Mouse (Mus musculus) myocyte (in vitro differentiated cells): Measurements from ENCODE around the gene Dgcr6. TPM values are rescaled to one million over a fixed set of nuclear protein-coding genes. Genes with fewer than 3 reads are reported as not detected.

Source experiments
- H3K27me3 ChIP-seq: one replicate; pipeline ENCODE4 v1.6.1; 2011; ENCODE audit not compliant: control insufficient read depth, insufficient read depth, insufficient read length
- H3K36me3 ChIP-seq: one replicate; pipeline ENCODE4 v1.6.1; 2011; ENCODE audit not compliant: control insufficient read depth, insufficient read depth
- H3K4me2 ChIP-seq: one replicate; pipeline ENCODE4 v1.6.1; 2011; ENCODE audit warnings: low read depth, control low read depth
- H3K4me3 ChIP-seq: one replicate; pipeline ENCODE4 v1.5.1; 2011; ENCODE audit warnings: mild to moderate bottlenecking, control low read depth, moderate library complexity
- H3K79me2 ChIP-seq: one replicate; pipeline ENCODE4 v1.6.1; 2011; ENCODE audit not compliant: control insufficient read depth, insufficient read depth
- H3ac ChIP-seq: one replicate; pipeline ENCODE4 v1.6.1; 2011; ENCODE audit not compliant: control insufficient read depth, insufficient read length
- CEBPB ChIP-seq: IDR thresholded peaks from 2 replicates; pipeline ENCODE4 v1.6.1; 2011; ENCODE audit warnings: mild to moderate bottlenecking, moderate library complexity; ENCODE audit not compliant: poor library complexity, insufficient read depth, severe bottlenecking
- E2F4 ChIP-seq: IDR thresholded peaks from one replicate; pipeline ENCODE4 v1.6.1; 2011; ENCODE audit warnings: mild to moderate bottlenecking, control low read depth, moderate library complexity; ENCODE audit not compliant: insufficient read depth
- MAX ChIP-seq: IDR thresholded peaks from one replicate; pipeline ENCODE4 v1.6.1; 2011; ENCODE audit warnings: low read depth, mild to moderate bottlenecking, control low read depth
- MYOD1 ChIP-seq, 3 experiments: IDR thresholded peaks; one replicate each; pipeline ENCODE4 v1.6.1; 2011; ENCODE audit warnings: control low read depth in 2 of 3, low read depth in 2 of 3, mild to moderate bottlenecking in 2 of 3, moderate library complexity in 1 of 3; ENCODE audit not compliant: insufficient read length in 2 of 3, control insufficient read depth in 1 of 3
- MYOG ChIP-seq, 3 experiments: IDR thresholded peaks; one replicate each; pipeline ENCODE4 v1.6.1; 2011; ENCODE audit warnings: control low read depth in 2 of 3, low read depth in 2 of 3, mild to moderate bottlenecking in 2 of 3; ENCODE audit not compliant: insufficient read length in 2 of 3, control insufficient read depth in 1 of 3, insufficient read depth in 1 of 3
- POLR2A ChIP-seq: IDR thresholded peaks from one replicate; pipeline ENCODE4 v1.6.1; 2011; ENCODE audit warnings: low read depth, mild to moderate bottlenecking, control low read depth, moderate library complexity; ENCODE audit not compliant: insufficient read length
- POLR2AphosphoS2 ChIP-seq: IDR thresholded peaks from one replicate; pipeline ENCODE4 v1.6.1; 2011; ENCODE audit warnings: low read depth, control low read depth; ENCODE audit not compliant: insufficient read length
- REST ChIP-seq: IDR thresholded peaks from one replicate; pipeline ENCODE4 v1.6.1; 2011; ENCODE audit warnings: mild to moderate bottlenecking, control low read depth, moderate library complexity; ENCODE audit not compliant: insufficient read depth, insufficient read length
- SRF ChIP-seq: IDR thresholded peaks from one replicate; pipeline ENCODE4 v1.6.1; 2011; ENCODE audit warnings: low read depth; ENCODE audit not compliant: control insufficient read depth, insufficient read length
- TCF12 ChIP-seq: IDR thresholded peaks from one replicate; pipeline ENCODE4 v1.6.1; 2011; ENCODE audit warnings: mild to moderate bottlenecking, control low read depth; ENCODE audit not compliant: poor library complexity, insufficient read depth, severe bottlenecking
- TCF3 ChIP-seq: IDR thresholded peaks from one replicate; pipeline ENCODE4 v1.6.1; 2011; ENCODE audit warnings: low read depth, control low read depth; ENCODE audit not compliant: insufficient read length
- USF1 ChIP-seq: IDR thresholded peaks from one replicate; pipeline ENCODE4 v1.6.1; 2011; ENCODE audit warnings: low read depth, mild to moderate bottlenecking, control low read depth, moderate library complexity
- polyA plus RNA-seq: library from polyadenylated mRNA; unstranded; fragments of >200 nt; fragmentation: generic; extraction: Trizol; gene quantifications from one replicate; pipeline ENCODE4 v1.2.1, GENCODE M21; 2012; ENCODE audit warnings: missing spikeins

The Dgcr6 gene
- polyA plus RNA-seq, 1 experiment = 67.2 TPM

DNA sequence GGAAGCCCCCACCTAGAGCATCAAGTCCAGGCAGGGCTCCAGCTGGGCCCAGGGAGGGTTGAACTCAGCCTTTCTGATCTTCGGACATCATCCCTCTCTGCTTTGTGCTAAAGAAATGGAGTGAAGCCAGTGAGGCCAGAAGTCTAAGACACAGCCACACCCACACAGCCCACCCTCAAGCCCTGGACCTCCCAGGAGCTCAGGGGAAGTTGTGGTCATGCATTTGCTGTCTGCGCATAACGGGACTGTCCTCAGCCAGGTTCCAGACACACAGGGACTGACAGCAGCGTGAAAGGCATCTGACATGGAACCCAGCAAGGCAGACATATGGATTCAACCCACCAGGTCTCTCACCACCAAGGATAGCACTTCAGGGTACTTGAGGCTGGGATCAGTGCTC, 63.8 kb downstream of the Dgcr6 start:
- no peaks in the 10 kb centered on the region for H3K36me3 ChIP-seq
- no peaks in the 10 kb centered on the region for H3K79me2 ChIP-seq
- H3K4me2 ChIP-seq = no peak overlapping the region
- H3ac ChIP-seq = no peak overlapping the region
- TF ChIP-seq USF1 (no peak), POLR2A (no peak), CEBPB (no peak), TCF12 (no peak), TCF3 (no peak)
- H3K4me3 ChIP-seq = no peak overlapping the region
- peaks cover 43% of the 10 kb centered on the region for H3K27me3 ChIP-seq

DNA sequence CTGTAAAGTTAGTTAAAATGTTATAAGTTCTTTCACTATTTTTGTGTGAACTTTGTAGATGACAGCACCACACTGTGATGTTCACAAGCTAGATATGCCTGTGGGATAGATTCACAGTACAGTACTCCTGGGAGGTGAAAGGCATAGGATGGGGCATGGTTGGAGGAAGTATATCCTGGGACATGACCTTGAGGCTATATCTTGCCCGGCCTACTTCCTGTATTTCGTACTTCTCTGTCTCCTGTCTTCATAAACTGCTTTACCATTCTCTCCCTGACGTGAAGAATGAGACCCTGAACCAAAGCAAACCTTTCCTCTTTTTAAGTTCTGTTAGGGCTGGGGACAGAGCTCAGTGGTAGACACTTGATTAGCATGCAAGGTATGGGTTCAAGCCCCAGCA, 65.6 kb downstream of the Dgcr6 start:
- Histone ChIP-seq H3K27me3 (peaks cover 43% of the 10 kb centered on the region), H3K36me3 (no peaks in the 10 kb centered on the region), H3K4me3 (no peak overlapping the region), H3ac (no peak overlapping the region), H3K4me2 (no peak overlapping the region), H3K79me2 (no peaks in the 10 kb centered on the region)
- TF ChIP-seq MYOD1 (IDR thresholded peaks at IDR 0.05; ENCODE audit: control insufficient read depth in 1 of 3, insufficient read length in 2 of 3, low read depth in 2 of 3) (no peak), TCF3 (no peak), CEBPB (no peak), POLR2A (no peak), POLR2AphosphoS2 (no peak), E2F4 (no peak), USF1 (no peak), TCF12 (no peak), MYOG (IDR thresholded peaks at IDR 0.05; ENCODE audit: control insufficient read depth in 1 of 3, insufficient read depth in 1 of 3, insufficient read length in 2 of 3, low read depth in 2 of 3) (no peak), REST (no peak), SRF (no peak), MAX (no peak)

DNA sequence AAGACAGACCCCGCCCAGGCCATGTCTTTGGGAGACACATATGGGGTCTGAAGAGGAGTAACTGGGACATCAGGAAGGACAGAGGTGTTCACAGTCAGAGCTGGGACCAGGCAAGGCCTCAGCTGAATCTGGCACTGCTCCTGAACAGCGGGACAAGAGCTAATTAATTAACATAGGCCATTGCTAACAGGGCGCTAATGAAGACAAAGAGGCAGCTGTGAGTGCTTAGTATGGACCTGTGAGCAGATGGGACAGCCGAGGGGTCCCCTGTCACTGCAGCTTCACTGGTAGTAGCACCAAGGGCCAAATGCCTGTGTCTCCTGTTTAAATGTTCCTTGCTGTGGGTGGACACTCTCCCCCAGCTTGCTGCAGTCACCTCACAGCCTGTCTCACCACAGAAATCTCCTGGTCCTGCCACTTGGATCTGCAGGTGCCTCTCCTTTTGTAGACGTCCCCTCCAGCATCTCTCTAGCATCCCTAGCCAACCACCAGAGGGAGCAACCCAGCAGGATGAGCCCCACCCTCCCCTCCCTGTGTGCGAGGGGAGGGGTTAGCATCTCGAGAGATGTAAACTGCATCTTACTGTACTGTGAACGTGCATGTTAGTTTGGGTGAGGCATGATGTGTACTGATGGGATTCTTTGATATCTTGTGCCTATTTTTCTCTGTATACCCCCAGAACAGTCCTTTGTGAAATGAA, 66.5 kb downstream of the Dgcr6 start:
- Histone ChIP-seq H3K79me2 (no peaks in the 10 kb centered on the region), H3K4me3 (no peak overlapping the region), H3K36me3 (no peaks in the 10 kb centered on the region), H3K27me3 (peaks cover 38% of the 10 kb centered on the region), H3ac (no peak overlapping the region), H3K4me2 (no peak overlapping the region)
- no peak for TF ChIP-seq MYOD1 (IDR thresholded peaks at IDR 0.05; ENCODE audit: control insufficient read depth in 1 of 3, insufficient read length in 2 of 3, low read depth in 2 of 3)
- no peak for TF ChIP-seq REST
- TF ChIP-seq USF1 = no peak
- no peak for TF ChIP-seq POLR2A
- TF ChIP-seq POLR2AphosphoS2 = no peak
- no peak for TF ChIP-seq TCF12
- no peak for TF ChIP-seq CEBPB
- TF ChIP-seq TCF3 = no peak

Other genes starting within 250 kb of the Dgcr6 start
- 0.02 TPM for gene B830017H08Rik, start 219.7 kb upstream of the Dgcr6 start, polyA plus RNA-seq
- gene Car15, start 214.5 kb upstream of the Dgcr6 start, polyA plus RNA-seq = 1.2 TPM
- 0.08 TPM for gene Gm20518, start 161.2 kb upstream of the Dgcr6 start, polyA plus RNA-seq
- gene Tssk1, start 158.6 kb upstream of the Dgcr6 start, polyA plus RNA-seq = 0.07 TPM
- gene Dgcr2, start 154.3 kb upstream of the Dgcr6 start, polyA plus RNA-seq = 42.8 TPM
- 0.07 TPM for gene Tssk2, start 154.2 kb upstream of the Dgcr6 start, polyA plus RNA-seq
- 17.4 TPM for gene Ess2, start 141.5 kb upstream of the Dgcr6 start, polyA plus RNA-seq
- not detected for gene Gsc2, start 137.8 kb upstream of the Dgcr6 start, polyA plus RNA-seq
- 72.5 TPM for gene Slc25a1, start 124.6 kb upstream of the Dgcr6 start, polyA plus RNA-seq
- gene Vpreb2, start 72.4 kb upstream of the Dgcr6 start, polyA plus RNA-seq = not detected
- gene Prodh, start 37.3 kb downstream of the Dgcr6 start, polyA plus RNA-seq = 3.0 TPM
- 0.26 TPM for gene Rtn4r, start 74.8 kb downstream of the Dgcr6 start, polyA plus RNA-seq
- not detected for gene Ccdc188, start 165.0 kb downstream of the Dgcr6 start, polyA plus RNA-seq
- gene Zdhhc8, start 182.3 kb downstream of the Dgcr6 start, polyA plus RNA-seq = 26.1 TPM
- gene Trmt2a, start 195.8 kb downstream of the Dgcr6 start, polyA plus RNA-seq = 47.8 TPM
- gene Ranbp1, start 195.9 kb downstream of the Dgcr6 start, polyA plus RNA-seq = 150 TPM
- 0.08 TPM for gene Gm49776, start 205.5 kb downstream of the Dgcr6 start, polyA plus RNA-seq
- 11.9 TPM for gene Dgcr8, start 236.4 kb downstream of the Dgcr6 start, polyA plus RNA-seq